Mouse (Mus musculus) midbrain, embryonic 10.5 days (tissue): ENCODE data around the gene Dnlz. TPM values are rescaled to one million over a fixed set of nuclear protein-coding genes. Genes with fewer than 3 reads are reported as not detected.

Experiments used
- DNase-seq: peaks from one replicate; pipeline ENCODE4 v3.0.0-alpha.2; 2017; ENCODE audit warnings: low spot score
- H3K27ac ChIP-seq: fragments of 300-500 bp; sonication (generic); replicated peaks from 2 replicates; pipeline ENCODE4 v1.5.1; 2016; ENCODE audit warnings: mild to moderate bottlenecking
- H3K27me3 ChIP-seq: fragments of 300-500 bp; sonication (generic); 2 replicates; pipeline ENCODE4 v1.6.1; 2016; ENCODE audit warnings: low read depth, mild to moderate bottlenecking; ENCODE audit not compliant: poor library complexity, severe bottlenecking
- H3K36me3 ChIP-seq: fragments of 300-500 bp; sonication (generic); 2 replicates; pipeline ENCODE4 v1.6.1; 2016; ENCODE audit warnings: mild to moderate bottlenecking, moderate library complexity
- H3K4me1 ChIP-seq: fragments of 300-500 bp; sonication (generic); 2 replicates; pipeline ENCODE4 v1.6.1; 2016
- H3K4me3 ChIP-seq: fragments of 300-500 bp; sonication (generic); 2 replicates; pipeline ENCODE4 v1.5.1; 2016; ENCODE audit warnings: mild to moderate bottlenecking, moderate library complexity
- H3K9me3 ChIP-seq: fragments of 300-500 bp; sonication (generic); replicated peaks from 2 replicates; pipeline ENCODE4 v1.6.1; 2016; ENCODE audit warnings: mild to moderate bottlenecking
- WGBS: fragments of 180-500 bp; shearing (Covaris S2); methylation state at CpG from one replicate; pipeline ENCODE4 v1.1.7; 2016; 5-methylcytosine and 5-hydroxymethylcytosine counted together
- polyA plus RNA-seq: library from polyadenylated mRNA; unstranded; fragments of >200 nt; fragmentation: Nextera tagmentation; extraction: Ambion mirVana; gene quantifications from 2 replicates; pipeline ENCODE4 v1.2.1, GENCODE M21; 2016

The Dnlz gene
- polyA plus RNA-seq, 1 experiment from 2014 or later = 35.1 TPM

- no peak for DNase-seq
- Histone ChIP-seq H3K4me1 (no peaks in the 10 kb centered on the region), H3K27ac (no peak overlapping the region), H3K36me3 (peaks cover 100% of the 10 kb centered on the region), H3K4me3 (no peak overlapping the region), H3K27me3 (no peaks in the 10 kb centered on the region), H3K9me3 (no peaks in the 10 kb centered on the region)
- WGBS = 97% methylated on average over 8 of the region's 8 CpGs
These were observed 20.5 kb upstream of the Dnlz start for GRCm38 (mm10) chr2:26372396-26372795.

GRCm38 (mm10) chr2:26368572-26368971, 16.7 kb upstream of the Dnlz start:
- H3K27me3 ChIP-seq = no peaks in the 10 kb centered on the region
- no peaks in the 10 kb centered on the region for H3K4me1 ChIP-seq
- no peak overlapping the region for H3K4me3 ChIP-seq
- peaks cover 100% of the 10 kb centered on the region for H3K36me3 ChIP-seq
- no peaks in the 10 kb centered on the region for H3K9me3 ChIP-seq
- DNase-seq = no peak
- no peak overlapping the region for H3K27ac ChIP-seq
- WGBS = 84% methylated on average over 1 of the region's 1 CpGs

DNA sequence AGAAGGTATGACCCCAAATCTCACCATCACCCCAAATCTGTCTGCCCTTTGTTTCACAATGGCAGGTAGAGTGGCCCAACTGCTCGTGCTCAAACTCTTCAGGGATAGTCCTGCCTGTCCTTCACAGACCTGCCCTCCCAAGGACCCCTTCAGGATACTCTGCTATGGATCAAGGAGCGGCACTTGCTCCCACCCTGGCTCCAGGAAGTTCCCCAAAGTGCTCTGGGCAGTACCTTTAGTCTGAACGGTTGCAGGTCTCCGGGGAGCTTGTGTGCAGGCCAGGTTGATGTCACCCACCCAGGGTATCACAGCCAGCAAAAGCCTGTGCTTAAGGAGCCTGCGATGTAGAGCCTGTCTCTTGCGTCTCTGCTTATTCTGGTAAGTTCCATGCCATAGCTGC, 16.0 kb upstream of the Dnlz start:
- Histone ChIP-seq H3K27me3 (no peaks in the 10 kb centered on the region), H3K36me3 (peaks cover 100% of the 10 kb centered on the region), H3K4me1 (no peaks in the 10 kb centered on the region), H3K4me3 (no peak overlapping the region), H3K27ac (no peak overlapping the region), H3K9me3 (no peaks in the 10 kb centered on the region)
- no peak for DNase-seq
- WGBS = 91% methylated on average over 6 of the region's 6 CpGs

GRCm38 (mm10) chr2:26364738-26365465, 13.0 kb upstream of the Dnlz start:
- Histone ChIP-seq H3K9me3 (no peaks in the 10 kb centered on the region), H3K27ac (no peak overlapping the region), H3K27me3 (no peaks in the 10 kb centered on the region), H3K4me1 (no peaks in the 10 kb centered on the region), H3K4me3 (no peak overlapping the region), H3K36me3 (peaks cover 79% of the 10 kb centered on the region)
- 89% methylated on average over 10 of the region's 10 CpGs for WGBS
- DNase-seq = no peak

DNA sequence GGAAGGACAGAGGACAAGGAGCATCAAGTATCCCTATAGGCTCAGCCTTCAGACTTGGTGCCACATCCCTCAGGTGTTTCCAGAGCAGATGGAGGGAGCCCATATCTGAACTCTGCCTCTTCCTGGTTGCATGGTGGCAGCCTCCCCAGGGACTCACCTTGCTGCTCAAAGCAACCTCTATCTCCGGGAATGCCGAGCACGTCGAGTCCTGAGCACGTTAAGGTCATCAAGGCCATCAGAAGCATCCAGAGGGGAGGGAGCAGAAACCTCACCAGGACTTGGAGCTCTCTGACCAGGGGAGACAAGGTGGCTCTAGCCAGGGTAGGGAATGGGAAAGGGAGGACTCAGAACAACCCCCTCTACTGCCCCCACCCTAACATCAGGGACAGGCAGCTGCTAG, 11.6 kb upstream of the Dnlz start:
- Histone ChIP-seq H3K9me3 (no peaks in the 10 kb centered on the region), H3K27ac (no peak overlapping the region), H3K36me3 (peaks cover 64% of the 10 kb centered on the region), H3K4me3 (no peak overlapping the region), H3K4me1 (no peaks in the 10 kb centered on the region), H3K27me3 (no peaks in the 10 kb centered on the region)
- 85% methylated on average over 5 of the region's 5 CpGs for WGBS
- no peak for DNase-seq

DNA sequence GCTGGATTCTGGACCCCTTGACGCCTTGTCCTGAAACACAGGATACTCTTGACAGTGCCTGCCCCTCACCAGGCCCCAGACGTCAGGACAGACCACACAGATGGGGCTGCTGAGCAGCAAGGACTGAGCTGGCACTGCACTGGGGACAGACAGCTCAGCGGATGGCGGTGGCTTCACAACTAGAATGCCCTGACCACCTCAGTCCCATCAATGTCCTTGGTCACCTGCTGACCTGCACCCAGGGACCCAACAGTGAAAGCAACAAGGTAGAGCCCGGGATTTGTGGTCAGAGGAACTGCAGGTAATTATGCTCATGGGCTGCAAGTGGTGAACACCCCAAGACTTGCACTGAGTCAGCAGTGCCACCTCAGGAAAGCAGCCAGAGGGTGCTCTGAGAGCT, 11.1 kb upstream of the Dnlz start:
- Histone ChIP-seq H3K9me3 (no peaks in the 10 kb centered on the region), H3K36me3 (peaks cover 60% of the 10 kb centered on the region), H3K27me3 (no peaks in the 10 kb centered on the region), H3K4me1 (no peaks in the 10 kb centered on the region), H3K4me3 (no peak overlapping the region), H3K27ac (no peak overlapping the region)
- whole genome bisulfite sequencing = 85% methylated on average over 5 of the region's 5 CpGs
- no peak for DNase-seq

DNA sequence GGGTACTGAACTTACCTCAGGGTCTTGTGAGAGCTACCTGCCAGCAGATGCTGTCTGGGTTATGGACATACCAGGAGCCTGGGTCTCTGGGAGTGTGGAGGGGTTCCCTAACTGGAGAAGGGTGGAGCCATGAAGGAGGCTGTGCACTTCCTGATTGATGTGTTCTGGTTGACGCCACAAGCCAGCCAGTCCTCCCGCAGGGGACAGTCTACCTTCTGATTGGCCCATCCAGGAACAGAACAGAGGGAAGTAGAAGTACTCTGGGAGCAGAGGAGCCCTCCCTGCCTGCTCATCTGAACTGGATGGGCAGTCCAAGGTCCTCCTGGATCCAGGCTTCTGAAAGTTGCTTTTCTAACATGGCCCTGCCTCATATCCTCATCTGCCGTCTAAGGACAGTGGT, 8.9 kb upstream of the Dnlz start, which contains the start of gene Card9:
TSS of gene Card9 (minus strand) at position 147 of the 400 bp plus-strand sequence.
- Histone ChIP-seq H3K27me3 (no peaks in the 10 kb centered on the region), H3K4me3 (no peak within 1 kb of the TSS), H3K9me3 (no peaks in the 10 kb centered on the region), H3K27ac (no peak within 1 kb of the TSS), H3K36me3 (peaks cover 37% of the 10 kb centered on the region), H3K4me1 (0 out of 2 replicates have a peak, but pooled peaks cover 6% of the 10 kb centered on the region)
- no peak for DNase-seq
- 62% methylated on average over 3 of the region's 3 CpGs for WGBS

GRCm38 (mm10) chr2:26359983-26360382, 8.1 kb upstream of the Dnlz start:
- no peak overlapping the region for H3K27ac ChIP-seq
- DNase-seq = no peak
- no peak overlapping the region for H3K4me3 ChIP-seq
- H3K36me3 ChIP-seq = peaks cover 29% of the 10 kb centered on the region
- H3K27me3 ChIP-seq = no peaks in the 10 kb centered on the region
- 89% methylated on average over 6 of the region's 6 CpGs for WGBS
- H3K9me3 ChIP-seq = no peaks in the 10 kb centered on the region
- 0 out of 2 replicates have a peak, but pooled peaks cover 6% of the 10 kb centered on the region for H3K4me1 ChIP-seq

GRCm38 (mm10) chr2:26358667-26359320, 6.9 kb upstream of the Dnlz start:
- Histone ChIP-seq H3K4me1 (0 out of 2 replicates have a peak, but pooled peaks cover 6% of the 10 kb centered on the region), H3K27me3 (no peaks in the 10 kb centered on the region), H3K36me3 (peaks cover 19% of the 10 kb centered on the region), H3K9me3 (no peaks in the 10 kb centered on the region), H3K4me3 (no peak overlapping the region), H3K27ac (no peak overlapping the region)
- 88% methylated on average over 13 of the region's 13 CpGs for WGBS
- no peak for DNase-seq

- no peak overlapping the region for H3K27ac ChIP-seq
- DNase-seq = no peak
- H3K9me3 ChIP-seq = no peaks in the 10 kb centered on the region
- H3K4me3 ChIP-seq = no peak overlapping the region
- WGBS = 50% methylated on average over 15 of the region's 15 CpGs
- peaks cover 8% of the 10 kb centered on the region; the same call in 1 of the 2 replicates for H3K36me3 ChIP-seq
- no peaks in the 10 kb centered on the region for H3K27me3 ChIP-seq
- peaks cover 17% of the 10 kb centered on the region for H3K4me1 ChIP-seq
These were observed 5.6 kb upstream of the Dnlz start for GRCm38 (mm10) chr2:26357484-26357883.

DNA sequence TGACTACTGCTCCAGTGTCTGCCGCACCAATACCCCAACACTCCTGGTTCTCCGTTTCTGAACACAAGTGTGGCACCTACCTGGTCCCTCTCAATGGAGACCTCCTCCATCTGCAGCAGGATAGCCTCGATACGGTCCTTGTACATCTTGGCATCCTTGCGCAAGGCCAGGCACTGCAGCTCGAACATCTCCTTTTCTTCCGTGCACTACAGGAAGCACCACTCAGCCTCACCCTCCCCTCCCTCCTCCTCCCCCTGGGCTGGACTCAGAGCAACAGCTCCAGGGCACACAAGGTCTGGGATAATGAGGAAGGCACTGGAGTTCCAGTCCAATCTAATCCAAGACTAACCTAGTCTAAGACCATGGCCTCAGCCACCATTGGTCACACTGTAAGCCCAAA, 4.8 kb upstream of the Dnlz start:
- Histone ChIP-seq H3K36me3 (peaks cover 6% of the 10 kb centered on the region; the same call in 1 of the 2 replicates), H3K9me3 (no peaks in the 10 kb centered on the region), H3K4me3 (no peak overlapping the region), H3K4me1 (peaks cover 20% of the 10 kb centered on the region), H3K27ac (no peak overlapping the region), H3K27me3 (no peaks in the 10 kb centered on the region)
- 83% methylated on average over 7 of the region's 7 CpGs for WGBS
- no peak for DNase-seq

DNA sequence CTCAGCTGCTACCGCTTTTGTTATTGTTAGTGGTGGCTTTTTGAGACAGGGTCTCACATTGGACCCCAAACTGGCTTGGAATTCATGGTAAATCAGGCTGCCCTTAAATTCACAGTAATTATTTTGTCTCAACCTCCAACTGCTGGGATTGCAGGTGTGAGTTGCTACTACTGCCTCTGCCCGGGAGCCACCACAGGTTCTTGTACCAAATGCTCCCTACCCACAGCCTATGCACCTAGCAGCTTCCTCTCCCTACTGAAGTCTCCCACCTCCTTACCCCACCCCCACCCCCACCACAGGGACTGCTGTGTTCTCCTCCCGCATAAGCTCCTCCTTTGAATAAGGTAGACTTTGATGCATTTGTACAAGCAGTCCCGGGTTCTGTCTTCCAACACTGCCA, 4.3 kb upstream of the Dnlz start:
- 83% methylated on average over 4 of the region's 4 CpGs for WGBS
- Histone ChIP-seq H3K36me3 (peaks cover 3% of the 10 kb centered on the region; the same call in 1 of the 2 replicates), H3K4me1 (peaks cover 22% of the 10 kb centered on the region), H3K4me3 (no peak overlapping the region), H3K27me3 (no peaks in the 10 kb centered on the region), H3K9me3 (no peaks in the 10 kb centered on the region), H3K27ac (no peak overlapping the region)
- no peak for DNase-seq

DNA sequence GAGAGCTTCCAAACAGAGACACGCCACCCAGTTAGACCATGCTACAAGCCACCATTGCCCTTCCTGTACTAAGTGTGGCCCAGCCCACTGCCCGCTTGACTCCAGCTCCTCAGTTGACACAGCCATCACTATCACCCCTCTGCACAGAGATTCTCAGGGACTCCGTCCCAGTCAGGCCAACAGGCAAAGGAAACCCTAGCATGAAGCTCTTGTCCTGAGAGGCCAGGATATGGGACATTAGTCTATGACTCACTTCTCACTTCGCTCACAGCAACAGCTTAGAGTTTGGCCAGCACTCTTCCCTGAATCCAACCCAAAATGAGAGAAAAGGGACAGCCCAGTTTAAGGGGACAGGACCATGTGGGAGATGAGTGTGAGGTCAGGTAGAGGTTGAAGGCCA, 2.5 kb upstream of the Dnlz start:
- WGBS = 90% methylated on average over 4 of the region's 4 CpGs
- Histone ChIP-seq H3K27me3 (no peaks in the 10 kb centered on the region), H3K4me1 (peaks cover 39% of the 10 kb centered on the region), H3K4me3 (no peak overlapping the region), H3K36me3 (peaks cover 16% of the 10 kb centered on the region), H3K9me3 (no peaks in the 10 kb centered on the region), H3K27ac (no peak overlapping the region)
- DNase-seq = no peak
